Mouse (Mus musculus): ENCODE data around the gene Rnf5.

The Rnf5 gene

GRCm38 (mm10) chr17:34603375-34604060 lies at the start of gene Rnf5:
Rnf5 (minus strand) TSS chr17:34603690.
- peak; percentile 100 for DNase-seq

- no peak for DNase-seq
These were observed 49.5 kb upstream of the Rnf5 start for GRCm38 (mm10) chr17:34652985-34653384.

- no peak for DNase-seq
These were observed 49.1 kb upstream of the Rnf5 start for GRCm38 (mm10) chr17:34652546-34652945.

- DNase-seq: peak; percentile 76
These were observed 48.2 kb upstream of the Rnf5 start for GRCm38 (mm10) chr17:34651507-34652221.

- no peak for DNase-seq
These were observed 47.3 kb upstream of the Rnf5 start for GRCm38 (mm10) chr17:34650781-34651180.

GRCm38 (mm10) chr17:34649106-34649864 lies 45.8 kb upstream of the Rnf5 start:
- DNase-seq: no peak

GRCm38 (mm10) chr17:34648141-34648890 lies 44.8 kb upstream of the Rnf5 start:
- DNase-seq: no peak

GRCm38 (mm10) chr17:34646906-34647787 lies 43.7 kb upstream of the Rnf5 start, which contains the start of gene Atf6b:
Atf6b (plus strand) TSS chr17:34647146.
- DNase-seq: peak; percentile 97

- peak; percentile 46 for DNase-seq
These were observed 42.5 kb upstream of the Rnf5 start for GRCm38 (mm10) chr17:34645831-34646511.

- no peak for DNase-seq
These were observed 41.9 kb upstream of the Rnf5 start for GRCm38 (mm10) chr17:34645256-34645829.

- peak; percentile 97 for DNase-seq
These were observed 41.1 kb upstream of the Rnf5 start, which contains the start of gene Fkbpl for GRCm38 (mm10) chr17:34644608-34645007. Fkbpl (plus strand) TSS chr17:34644764.

- no peak for DNase-seq
These were observed 40.5 kb upstream of the Rnf5 start for GRCm38 (mm10) chr17:34643944-34644343.

- no peak for DNase-seq
These were observed 39.9 kb upstream of the Rnf5 start for GRCm38 (mm10) chr17:34643379-34643778.

- DNase-seq: no peak
These were observed 38.5 kb upstream of the Rnf5 start for GRCm38 (mm10) chr17:34641945-34642344.

- DNase-seq: peak; percentile 65
These were observed 37.5 kb upstream of the Rnf5 start for GRCm38 (mm10) chr17:34640778-34641601.

GRCm38 (mm10) chr17:34639461-34640255 lies 36.2 kb upstream of the Rnf5 start:
- no peak for DNase-seq

- DNase-seq: no peak
These were observed 34.0 kb upstream of the Rnf5 start for GRCm38 (mm10) chr17:34637459-34637858.

GRCm38 (mm10) chr17:34635671-34636070 lies 32.2 kb upstream of the Rnf5 start:
- DNase-seq: no peak

GRCm38 (mm10) chr17:34632261-34632691 lies 28.8 kb upstream of the Rnf5 start:
- peak; percentile 87 for DNase-seq
